Mouse (Mus musculus) right cerebral cortex, postnatal 14 days (tissue): ENCODE measurements around the gene Erbb3.
A peak's percentile ranks its signal among the peaks of the same experiment; 100 is the strongest.
"Not testable (repeated sequence)": the region's sequence is repeated elsewhere in the genome, so short reads cannot be mapped to it uniquely, and the experiment has no call there.

Experiments used
- DNase-seq: peaks from one replicate; pipeline ENCODE4 v3.0.0; 2022

Erbb3 gene

DNA sequence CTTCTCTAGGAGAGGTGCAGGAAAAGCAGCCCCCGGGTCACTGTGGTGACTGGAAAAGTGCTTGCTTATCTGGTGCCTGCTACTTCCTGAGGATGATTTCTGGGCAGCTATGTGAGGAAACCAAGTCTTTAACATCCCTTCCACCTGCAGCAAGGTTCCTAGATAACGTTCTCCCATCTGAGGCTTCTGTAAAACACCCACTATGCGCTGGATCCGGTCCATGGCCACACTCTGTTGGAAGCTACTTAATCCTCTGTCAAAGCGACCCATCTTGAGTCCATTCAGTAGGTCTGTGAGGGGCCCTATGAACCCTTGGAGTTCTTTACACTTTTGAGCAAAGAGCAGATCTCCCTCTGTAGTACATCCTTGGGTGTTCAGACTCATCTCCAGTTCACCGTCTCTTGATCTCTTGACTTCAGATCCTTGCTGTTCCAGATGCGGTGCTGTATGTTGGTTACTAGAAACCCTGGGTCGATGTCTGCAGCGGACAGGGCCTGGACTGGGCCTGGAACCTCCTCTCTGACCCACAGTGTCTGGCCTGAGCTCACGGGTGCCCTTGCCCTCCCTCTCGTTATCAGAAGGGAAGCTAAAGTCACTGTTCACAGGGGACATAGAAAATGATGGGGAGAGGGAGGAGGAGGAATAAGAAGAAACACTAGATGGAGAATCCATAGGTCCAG is 39.2 kb downstream of the Erbb3 start:
- not testable (repeated sequence) for DNase-seq

DNA sequence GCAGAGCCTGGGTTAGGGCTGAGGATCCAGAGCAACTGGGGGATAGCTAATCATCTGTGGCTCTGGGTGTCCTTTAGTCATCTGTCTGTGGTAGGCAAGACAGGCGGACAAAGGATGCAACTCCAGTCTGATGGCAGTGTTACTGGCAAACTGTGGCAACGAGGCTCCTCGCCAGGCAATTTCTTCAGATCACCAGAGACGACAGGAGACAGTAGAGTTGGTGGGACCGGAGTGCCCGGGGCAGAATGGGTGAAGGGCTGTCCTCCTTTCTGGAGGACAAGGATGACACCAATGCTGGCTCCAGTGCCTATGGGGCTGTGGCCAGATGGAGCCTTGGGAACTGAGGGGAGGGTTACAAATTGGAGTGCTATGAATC is 39.8 kb downstream of the Erbb3 start:
- not testable (repeated sequence) for DNase-seq

DNA sequence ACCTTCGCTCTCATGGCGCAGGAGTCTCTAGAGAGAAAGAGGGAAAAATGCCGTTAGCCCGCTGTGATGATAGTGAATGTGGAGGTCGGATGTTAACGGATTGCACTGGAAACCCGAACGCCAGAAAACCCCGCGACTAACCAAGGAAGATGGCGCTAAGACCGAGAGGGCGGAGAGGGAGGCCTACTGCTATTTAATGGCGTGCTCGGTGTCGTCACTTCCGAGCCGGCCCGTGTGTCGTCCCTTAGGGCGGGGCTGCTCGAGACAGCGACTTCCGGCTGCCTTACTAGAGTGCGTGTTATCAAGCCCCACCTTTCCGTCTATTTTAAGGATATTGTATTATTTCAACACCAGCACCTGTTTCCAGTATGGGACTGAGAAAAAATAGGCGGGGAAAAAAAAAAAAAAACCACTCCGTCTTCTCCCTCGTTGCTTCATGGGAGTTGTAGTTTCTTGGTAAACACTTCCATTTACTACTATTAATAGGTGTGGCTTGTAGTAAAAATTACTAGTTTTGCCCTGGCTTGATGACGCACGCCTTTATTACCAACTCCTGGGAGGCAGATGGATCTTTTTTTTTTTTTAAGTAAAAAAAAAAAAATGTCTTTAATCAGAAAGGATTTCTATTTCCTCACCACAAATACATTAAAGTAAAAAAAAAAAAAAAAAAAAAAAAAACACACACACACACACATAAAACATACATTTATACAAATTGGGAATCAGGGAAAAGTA is 40.3 kb downstream of the Erbb3 start, which contains the start of gene Rpl41:
Rpl41 (minus strand) TSS at position 359 of the 735 bp plus-strand sequence.
- peak; percentile 87 for DNase-seq

DNA sequence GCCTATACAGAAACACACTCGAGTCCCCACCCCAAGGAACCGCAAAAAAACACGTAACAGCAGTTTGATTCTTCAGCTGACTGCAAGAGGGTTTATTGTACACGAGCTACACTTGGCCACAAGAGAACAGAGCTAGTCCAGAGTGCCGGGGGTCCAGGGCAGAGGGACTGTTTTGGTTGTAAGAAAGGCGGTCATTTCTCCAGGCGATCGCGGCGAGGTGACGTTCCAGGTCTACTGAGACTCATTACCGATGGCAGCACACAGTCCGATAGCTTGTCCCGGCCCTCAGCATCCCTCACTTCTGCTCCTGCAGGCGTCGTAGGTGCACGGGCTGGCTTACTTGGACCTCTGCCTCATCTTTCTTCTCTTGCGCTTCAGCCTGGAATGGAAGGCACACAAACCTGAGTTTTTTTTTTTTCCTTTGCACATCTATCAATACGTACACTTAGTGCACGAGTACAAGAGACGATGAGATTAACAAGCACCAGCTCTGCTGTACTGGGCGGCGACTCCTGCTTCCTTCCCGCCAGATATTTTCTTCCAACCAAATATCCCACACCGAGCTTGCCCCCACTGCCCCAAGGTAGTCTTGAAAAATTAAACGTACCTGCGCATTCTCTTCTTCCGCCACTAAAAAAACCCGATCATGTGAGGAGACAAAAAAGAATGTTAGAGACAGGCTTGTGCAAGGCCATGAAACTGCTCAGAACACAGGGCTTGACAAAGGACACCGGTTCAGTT is 41.2 kb downstream of the Erbb3 start:
- not testable (repeated sequence) for DNase-seq

DNA sequence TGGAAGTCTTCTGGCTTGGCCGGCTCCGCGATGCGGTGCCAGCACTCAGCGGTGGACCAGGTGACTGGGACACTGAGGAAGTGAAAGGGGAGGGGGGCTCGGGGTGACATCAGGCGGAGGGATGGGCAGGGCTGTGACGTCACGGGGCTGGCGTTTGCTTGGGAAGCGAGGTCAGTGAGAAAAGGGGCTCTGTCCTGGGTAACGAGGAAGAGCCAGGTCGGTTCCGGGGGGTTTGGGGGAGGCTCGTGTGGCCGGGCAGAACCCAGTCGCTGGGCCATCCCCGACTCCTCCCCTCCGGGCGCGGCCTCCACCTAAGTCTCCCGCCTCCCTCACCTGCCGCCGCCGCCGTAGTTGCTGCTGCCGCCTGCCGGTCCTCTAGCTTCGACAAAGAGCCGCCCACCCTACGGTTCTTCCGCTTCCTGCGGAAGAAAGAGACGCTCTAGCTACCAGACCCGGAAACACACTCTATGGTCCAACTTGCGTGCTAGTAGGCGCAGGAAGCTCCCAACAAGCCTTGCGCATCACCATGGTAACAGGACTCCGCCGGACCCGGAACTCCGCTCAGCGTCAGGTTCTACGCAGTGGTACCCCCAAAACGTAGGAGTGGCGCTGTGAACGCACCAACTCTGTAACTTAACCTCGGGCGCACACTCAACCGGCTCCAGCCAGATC is 42.0 kb downstream of the Erbb3 start, which contains the start of gene Zc3h10:
Zc3h10 (minus strand) TSS at position 414 of the 672 bp plus-strand sequence.
- peak; percentile 91 for DNase-seq

DNA sequence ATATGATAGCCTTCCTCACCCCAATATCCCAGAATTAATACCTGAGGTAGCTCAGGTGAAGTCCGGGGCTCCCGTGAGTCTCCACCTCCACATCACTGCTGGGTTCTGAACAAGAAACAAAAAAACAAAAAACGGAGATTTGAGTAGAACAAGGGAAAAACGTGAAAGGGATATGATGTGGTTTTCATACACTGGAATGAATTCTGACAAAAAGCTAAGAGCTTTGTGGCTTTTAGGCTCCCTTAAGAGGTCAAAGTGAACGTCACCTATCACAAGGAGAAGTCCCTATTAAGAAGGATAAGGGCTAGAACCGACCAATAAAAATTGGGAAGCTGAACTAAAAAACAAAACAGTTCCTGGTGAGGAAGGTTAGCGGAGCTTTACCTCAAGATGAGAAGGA is 42.7 kb downstream of the Erbb3 start:
- DNase-seq = no peak

DNA sequence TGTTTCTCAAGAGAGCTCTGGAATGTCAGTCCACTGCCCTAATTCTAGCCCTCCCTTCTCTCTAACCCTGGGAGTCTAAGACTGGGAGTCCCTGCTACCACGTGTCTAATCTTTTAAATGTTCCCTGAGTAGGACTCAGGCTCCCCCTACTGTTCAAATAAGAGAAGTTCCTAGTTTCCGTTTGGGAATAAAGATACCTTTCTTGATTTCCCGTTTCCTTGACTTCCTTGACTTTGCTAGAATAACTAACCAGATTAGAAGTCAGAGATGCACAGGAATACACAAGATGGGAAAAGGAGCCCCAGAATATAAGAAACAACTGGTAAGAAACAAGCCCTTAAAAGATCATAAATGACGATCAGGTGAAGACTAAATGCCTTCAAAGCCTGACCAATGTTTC is 43.1 kb downstream of the Erbb3 start:
- DNase-seq = no peak

DNA sequence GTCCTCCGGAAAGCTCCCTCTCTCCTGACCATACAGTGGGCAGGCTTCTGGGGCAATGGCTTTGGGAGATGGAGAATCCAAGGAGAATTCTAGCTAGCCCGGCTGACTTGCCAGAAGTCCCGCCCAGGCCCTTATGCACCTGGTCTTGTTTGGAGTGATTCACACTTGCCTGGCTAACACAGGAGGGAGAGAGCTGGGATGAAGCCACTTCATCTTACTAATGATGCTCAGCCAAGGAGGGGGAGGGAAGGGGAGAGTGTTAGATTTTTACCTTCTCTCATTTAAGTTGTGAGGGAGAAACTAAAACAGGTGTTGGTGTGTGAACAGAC is 43.9 kb downstream of the Erbb3 start:
- no peak for DNase-seq

DNA sequence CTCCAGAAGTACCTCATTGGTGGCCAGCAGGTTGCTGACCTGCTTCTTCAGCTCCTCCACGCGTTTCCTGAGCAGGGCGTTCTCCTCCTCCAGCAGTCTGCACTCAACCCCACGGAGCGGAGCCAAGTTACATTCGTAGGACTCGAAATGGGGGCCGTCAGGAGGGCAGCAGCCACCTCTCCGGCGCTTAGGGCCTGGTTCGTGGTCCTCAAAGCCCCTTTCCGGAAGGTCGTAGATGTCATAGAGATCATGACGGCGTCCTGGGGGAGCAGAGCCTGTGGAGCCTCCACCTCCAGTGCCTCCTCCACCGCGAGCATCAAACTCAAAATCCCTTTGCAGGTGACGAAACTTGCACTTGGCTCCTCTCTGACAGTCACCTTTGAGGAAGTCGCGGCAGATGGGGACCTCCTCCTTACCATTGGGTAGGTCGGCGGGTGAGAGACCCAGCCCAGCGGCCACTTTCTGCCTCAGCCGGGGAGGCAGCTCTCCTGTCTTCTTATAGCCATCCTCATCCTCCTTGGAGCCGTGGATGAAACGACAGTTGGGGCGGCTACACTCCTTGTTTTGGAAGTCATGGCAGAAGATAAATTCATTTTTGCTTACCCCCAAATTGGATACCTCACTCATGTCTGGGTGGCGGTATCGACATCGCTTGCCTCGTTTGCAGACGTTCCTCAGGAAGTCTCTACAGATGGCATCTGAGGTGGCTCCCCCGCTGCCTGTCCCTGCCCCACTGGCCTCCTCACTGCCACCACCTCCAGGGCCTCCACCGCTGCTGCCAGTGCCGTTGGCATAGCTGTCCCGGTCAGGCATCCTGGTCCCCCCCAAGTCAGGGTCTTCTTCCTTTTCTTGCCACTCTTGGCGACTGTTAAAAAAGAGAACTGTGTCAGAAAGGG is 44.5 kb downstream of the Erbb3 start:
- no peak for DNase-seq

DNA sequence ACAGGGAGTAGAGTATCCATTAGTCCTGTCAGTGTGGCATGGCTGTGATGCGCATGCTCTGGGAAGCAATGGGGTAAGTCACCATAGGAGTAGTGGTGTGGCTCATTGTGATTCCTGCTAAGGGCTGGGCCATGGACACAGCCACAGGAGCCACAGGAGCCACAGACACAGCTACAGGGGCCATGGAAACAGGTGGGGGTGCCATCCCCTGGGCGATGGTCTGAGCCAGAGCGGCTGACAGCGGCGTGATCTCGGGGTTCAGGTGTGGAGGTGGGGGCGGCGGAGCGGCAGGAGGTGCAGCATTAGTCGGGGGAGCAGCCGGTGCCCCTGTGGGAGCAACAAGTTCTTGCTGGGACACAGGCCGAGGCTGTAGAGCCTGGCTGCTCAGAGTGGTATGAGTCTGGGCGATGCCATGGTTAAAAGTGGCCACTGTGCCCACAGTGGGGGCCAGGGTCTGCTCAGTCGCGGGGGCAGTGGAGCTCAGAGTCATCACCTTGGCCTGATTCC is 45.2 kb downstream of the Erbb3 start:
- no peak for DNase-seq

DNA sequence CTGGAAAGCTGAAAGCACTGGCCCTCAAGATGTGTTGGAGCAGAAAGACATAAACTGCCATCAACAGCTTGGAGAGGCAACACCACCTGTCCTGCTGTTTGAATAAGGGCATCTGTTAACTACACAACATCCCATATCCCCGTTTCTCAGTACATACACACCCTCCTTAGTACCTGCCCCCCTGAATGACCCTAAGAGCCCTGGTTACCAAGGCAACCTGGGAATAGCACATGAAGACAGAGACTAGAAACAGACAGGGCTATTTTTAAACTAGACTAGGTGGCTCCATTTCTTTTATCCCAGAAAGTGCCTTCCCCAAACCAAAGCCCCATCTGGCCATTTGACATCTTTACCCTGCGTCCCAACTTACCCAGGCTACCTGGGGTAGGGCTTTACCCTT is 46.4 kb downstream of the Erbb3 start:
- DNase-seq = no peak

DNA sequence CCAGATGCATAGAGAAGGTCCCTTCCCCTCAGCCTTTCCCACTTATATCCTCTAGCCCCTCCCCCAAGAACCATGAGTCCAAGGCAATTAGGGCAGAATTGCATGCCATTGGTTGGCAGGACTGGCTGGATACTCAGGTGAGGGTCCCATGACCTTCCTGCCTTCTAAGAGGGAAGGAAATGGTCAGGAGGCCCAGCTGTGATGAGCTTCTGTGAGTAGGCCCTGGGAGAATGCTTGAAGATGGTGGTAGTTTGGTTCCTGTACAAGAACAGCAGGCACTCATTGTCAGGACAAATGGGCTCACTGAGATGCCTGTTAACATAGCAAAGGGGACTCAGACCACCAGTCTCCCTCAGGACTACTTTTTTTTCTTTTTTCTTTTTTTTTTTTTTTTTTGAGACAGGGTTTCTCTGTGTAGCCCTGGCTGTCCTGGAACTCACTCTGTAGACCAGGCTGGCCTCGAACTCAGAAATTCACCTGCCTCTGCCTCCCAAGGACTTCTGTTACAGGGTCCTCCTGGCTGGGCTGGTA is 51.0 kb downstream of the Erbb3 start:
- no peak for DNase-seq

DNA sequence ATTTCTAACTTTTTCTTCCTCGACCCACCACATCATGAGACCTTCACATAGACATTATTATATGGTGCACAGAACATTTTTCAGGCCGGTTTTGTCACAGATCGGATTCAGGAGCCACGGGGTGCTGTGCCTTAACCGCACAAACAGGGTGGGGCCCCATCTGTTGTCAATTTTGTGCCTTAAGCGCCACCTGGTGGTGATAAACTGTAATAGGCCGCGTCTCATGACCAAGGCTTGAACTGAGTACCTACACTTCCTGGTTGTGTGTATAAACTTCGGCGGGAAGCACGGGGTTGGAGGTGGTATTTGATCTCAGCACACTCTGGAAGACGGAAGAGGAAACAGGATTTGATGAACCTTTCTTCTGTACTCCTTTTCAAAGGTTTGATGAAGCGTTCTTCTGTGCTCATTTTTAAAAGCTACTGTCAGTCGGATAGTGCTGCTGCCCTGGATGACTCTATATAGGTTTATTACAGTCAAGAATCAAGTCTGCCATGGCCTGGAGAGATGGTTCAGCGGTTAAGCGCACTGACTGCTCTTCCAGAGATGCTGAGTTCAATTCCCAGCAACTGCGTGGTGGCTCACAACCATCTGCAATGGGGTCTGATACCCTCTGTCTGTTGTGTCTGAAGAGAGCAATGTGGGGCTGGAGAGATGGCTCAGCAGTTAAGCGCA is 53.0 kb downstream of the Erbb3 start:
- DNase-seq = peak; percentile 76

DNA sequence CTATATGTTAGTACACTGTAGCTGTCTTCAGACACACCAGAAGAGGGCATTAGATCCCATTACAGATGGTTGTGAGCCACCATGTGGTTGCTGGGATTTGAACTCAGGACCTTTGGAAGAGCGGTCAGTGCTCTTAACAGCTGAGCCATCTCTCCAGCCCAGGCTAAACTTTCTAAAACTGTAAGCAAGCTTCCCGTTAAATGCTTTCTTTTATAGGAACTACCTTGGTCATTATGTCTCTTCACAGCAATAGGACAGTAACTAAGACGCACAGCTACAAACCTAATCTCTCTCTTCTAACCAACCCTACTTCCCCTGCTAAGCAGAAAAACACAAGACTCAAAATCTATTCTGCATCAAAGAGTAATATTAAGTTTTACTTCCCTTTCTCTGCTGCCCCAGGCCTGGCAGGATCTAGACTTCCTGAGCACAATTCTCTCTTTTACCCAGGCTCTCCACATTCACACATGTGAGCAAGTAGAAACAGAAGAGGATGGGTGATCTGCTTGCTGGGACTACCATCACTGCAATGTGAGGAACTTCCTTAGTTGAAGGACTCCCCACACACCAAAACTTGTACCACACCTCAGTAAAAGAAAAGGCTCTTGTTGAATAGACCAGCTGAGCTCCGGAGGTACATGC is 53.7 kb downstream of the Erbb3 start:
- DNase-seq = no peak

DNA sequence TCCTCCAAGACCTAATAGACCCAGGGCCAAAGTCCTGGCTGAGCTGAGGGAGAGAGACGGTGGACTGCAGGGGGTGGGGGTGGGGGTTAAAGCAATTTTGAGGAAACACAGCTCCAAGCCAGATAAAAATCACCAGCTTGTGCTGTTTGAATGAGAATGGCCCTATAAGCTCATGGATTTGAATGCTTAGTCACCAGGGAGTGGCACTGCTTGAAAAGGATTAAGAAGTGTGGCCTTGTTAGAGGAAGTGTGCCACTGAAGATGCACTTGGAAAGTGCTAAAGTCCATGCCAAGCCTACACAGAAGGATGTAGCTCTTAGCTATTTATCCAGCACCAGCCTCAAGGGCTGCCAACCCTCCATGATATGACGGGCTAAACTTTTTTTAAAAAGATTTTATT is 54.2 kb downstream of the Erbb3 start:
- DNase-seq = no peak

DNA sequence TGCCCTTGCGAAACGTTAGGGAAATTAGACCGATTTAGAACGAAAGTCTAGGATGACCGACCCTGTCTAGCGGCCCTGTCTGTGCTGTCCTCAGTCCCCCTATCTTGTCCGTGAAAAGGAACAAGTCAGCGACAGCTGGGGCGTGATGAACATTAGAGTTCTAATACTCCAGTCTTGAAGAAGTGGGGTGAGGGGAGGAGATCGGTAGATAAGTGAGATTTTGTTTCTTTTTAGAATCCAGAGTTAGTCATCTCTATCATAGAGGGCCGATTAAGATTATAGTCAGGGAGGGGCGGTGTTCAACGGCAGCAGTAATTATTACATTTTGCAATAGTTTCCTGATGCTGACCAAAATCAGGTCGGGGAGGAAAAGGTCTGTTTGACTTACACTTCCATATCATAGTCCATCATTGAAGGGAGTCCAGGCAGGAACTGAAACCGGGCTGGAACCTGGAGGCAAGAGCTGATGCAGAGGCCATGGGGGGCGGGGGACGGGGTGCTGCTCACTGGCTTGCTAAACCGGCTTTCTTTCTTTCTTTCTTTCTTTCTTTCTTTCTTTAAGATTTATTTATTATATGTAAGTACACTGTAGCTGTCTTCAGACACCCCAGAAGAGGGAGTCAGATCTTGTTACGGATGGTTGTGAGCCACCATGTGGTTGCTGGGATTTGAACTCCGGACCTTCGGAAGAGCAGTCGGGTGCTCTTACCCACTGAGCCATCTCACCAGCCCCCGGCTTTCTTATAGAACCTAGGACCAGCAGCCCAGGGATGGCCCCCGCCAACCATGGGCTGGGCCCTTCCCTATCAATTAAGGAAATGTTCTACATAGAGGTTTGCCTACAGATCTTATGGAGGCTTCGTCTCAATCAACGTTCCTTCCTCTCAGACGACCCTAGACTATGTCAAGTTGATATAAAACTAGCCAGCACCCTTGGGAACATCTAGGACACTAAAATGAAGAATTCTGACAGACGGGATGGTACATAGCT is 62.8 kb downstream of the Erbb3 start:
- DNase-seq = no peak

DNA sequence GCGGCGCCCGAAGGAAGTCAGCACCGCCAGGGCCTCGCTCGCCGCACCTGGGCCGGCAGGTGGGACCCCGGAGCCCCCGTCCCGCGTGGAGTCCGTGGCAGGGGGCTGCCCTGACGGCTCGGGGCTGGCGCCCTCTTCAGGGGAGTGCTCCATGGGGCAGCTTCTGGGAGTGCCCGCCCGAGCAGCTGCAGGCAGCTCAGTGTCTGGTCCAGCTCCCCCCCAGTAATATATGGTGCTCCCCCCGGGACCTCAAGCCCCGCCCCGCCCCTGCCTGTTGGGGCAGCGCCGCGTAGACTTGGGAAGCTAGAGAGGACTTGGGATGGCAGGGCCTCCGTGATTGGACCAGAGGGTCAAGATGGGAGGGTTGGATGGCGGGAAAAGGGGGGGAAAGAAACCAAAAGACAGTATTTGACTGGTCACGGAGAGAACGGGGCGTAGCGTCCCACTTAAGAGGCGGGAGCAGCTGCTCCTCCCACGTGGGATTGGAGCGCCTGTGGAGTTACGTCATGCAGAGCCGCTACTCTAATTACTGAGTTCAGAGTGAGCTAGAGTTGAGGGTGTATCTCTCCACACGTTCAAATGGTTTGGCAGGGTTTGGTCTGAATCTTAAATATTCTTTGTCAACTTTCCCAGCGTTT is 63.7 kb downstream of the Erbb3 start, which contains the start of gene Esyt1:
Esyt1 (minus strand) TSS at position 201 of the 638 bp plus-strand sequence.
- DNase-seq = peak; percentile 80
